Mouse (Mus musculus): ENCODE measurements around the gene 2410002F23Rik.

DNA sequence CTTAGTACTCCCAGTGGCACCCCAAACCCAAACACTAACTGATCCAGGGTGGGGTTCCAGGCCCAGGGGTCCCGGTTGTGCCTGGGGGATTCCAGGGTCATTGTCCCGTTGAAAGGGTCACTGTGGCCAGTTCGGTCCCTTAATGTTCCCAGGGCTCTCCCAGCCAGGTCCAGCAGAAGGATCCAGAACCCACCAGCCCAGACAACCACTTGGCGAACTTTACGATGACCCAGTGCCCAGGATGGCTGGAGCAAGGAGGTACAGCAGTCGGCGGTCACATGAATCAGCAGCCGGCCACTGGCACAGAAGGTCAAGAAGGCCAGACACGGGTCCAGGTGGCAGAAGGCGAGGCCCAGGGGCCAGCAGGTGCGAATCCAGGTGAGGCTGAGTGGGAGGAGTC is 21.6 kb downstream of the 2410002F23Rik start:
- TF ChIP-seq CTCF (IDR thresholded peaks at IDR 0.05): no peak
- no peak for TF ChIP-seq EP300 (IDR thresholded peaks at IDR 0.05)
